Mouse (Mus musculus): ENCODE data around the gene Sult2a7. TPM values are rescaled to one million over a fixed set of nuclear protein-coding genes. Genes with fewer than 3 reads are reported as not detected.

Sult2a7 gene
- polyA plus RNA-seq (2012; rRNA removed) (not detected in 2 replicates), polyA plus RNA-seq (2014; fragmentation: Nextera tagmentation; extraction: Ambion mirVana) (not detected in 2 replicates)

GRCm38 (mm10) chr7:14494130-14494529, at the start of gene Sult2a7:
Gene Sult2a7, minus strand, starts transcription at chr7:14494230.
- DNase-seq (ENCODE audit: low spot score): no peak
- no peak within 1 kb of the TSS for H3K4me2 ChIP-seq (replicated peaks; ENCODE audit: low read depth, low read length, severe bottlenecking)
- no peak for TF ChIP-seq POLR2A (IDR thresholded peaks at IDR 0.05; ENCODE audit: borderline replicate concordance, extremely low read depth, insufficient read depth, insufficient read length)
- H3K9me3 ChIP-seq (ENCODE audit: control insufficient read depth, low read length): no peaks in the 10 kb centered on the region
- H3K4me3 ChIP-seq (replicated peaks; ENCODE audit: low read length): no peak within 1 kb of the TSS
- no peaks in the 10 kb centered on the region for H3K4me1 ChIP-seq (ENCODE audit: control insufficient read depth, insufficient read depth, low read length)
- H3K27ac ChIP-seq (replicated peaks; ENCODE audit: low read depth, low read length): no peak within 1 kb of the TSS
- 86% methylated on average over 4 of the region's 4 CpGs for WGBS
- no peaks in the 10 kb centered on the region for H3K36me3 ChIP-seq (ENCODE audit: control insufficient read depth, insufficient read depth, low read length)
- no peak for ATAC-seq (ENCODE audit: low FRiP score, low read depth)
- no peak within 1 kb of the TSS for H3K9ac ChIP-seq (ENCODE audit: low read depth, low read length, severe bottlenecking)
- no peaks in the 10 kb centered on the region for H3K27me3 ChIP-seq (ENCODE audit: control insufficient read depth, insufficient read depth, low read length)

GRCm38 (mm10) chr7:14525280-14525679, 31.2 kb upstream of the Sult2a7 start:
- DNase-seq (ENCODE audit: low spot score) (no peak), ATAC-seq (ENCODE audit: low FRiP score, low read depth) (no peak)
- no peaks in the 10 kb centered on the region for H3K36me3 ChIP-seq (ENCODE audit: control insufficient read depth, insufficient read depth, low read length)
- peaks cover 8% of the 10 kb centered on the region; the same call in 1 of the 2 replicates for H3K9me3 ChIP-seq (ENCODE audit: control insufficient read depth, low read length)
- H3K4me3 ChIP-seq (replicated peaks; ENCODE audit: low read length): no peak overlapping the region
- no peak overlapping the region for H3K9ac ChIP-seq (ENCODE audit: low read depth, low read length, severe bottlenecking)
- TF ChIP-seq POLR2A (IDR thresholded peaks at IDR 0.05; ENCODE audit: borderline replicate concordance, extremely low read depth, insufficient read depth, insufficient read length): no peak
- H3K27me3 ChIP-seq (ENCODE audit: control insufficient read depth, insufficient read depth, low read length): no peaks in the 10 kb centered on the region
- no peaks in the 10 kb centered on the region for H3K4me1 ChIP-seq (ENCODE audit: control insufficient read depth, insufficient read depth, low read length)
- WGBS: 58% methylated on average over 1 of the region's 1 CpGs
- no peak overlapping the region for H3K4me2 ChIP-seq (replicated peaks; ENCODE audit: low read depth, low read length, severe bottlenecking)
- H3K27ac ChIP-seq (replicated peaks; ENCODE audit: low read depth, low read length): no peak overlapping the region

- Histone ChIP-seq H3K9me3 (ENCODE audit: control insufficient read depth, low read length) (peaks cover 8% of the 10 kb centered on the region; the same call in 1 of the 2 replicates), H3K9ac (ENCODE audit: low read depth, low read length, severe bottlenecking) (no peak overlapping the region), H3K4me2 (replicated peaks; ENCODE audit: low read depth, low read length, severe bottlenecking) (no peak overlapping the region), H3K36me3 (ENCODE audit: control insufficient read depth, insufficient read depth, low read length) (no peaks in the 10 kb centered on the region), H3K4me3 (replicated peaks; ENCODE audit: low read length) (no peak overlapping the region), H3K4me1 (ENCODE audit: control insufficient read depth, insufficient read depth, low read length) (no peaks in the 10 kb centered on the region), H3K27me3 (ENCODE audit: control insufficient read depth, insufficient read depth, low read length) (no peaks in the 10 kb centered on the region), H3K27ac (replicated peaks; ENCODE audit: low read depth, low read length) (no peak overlapping the region)
- 83% methylated on average over 1 of the region's 1 CpGs for WGBS
- no peak for TF ChIP-seq POLR2A (IDR thresholded peaks at IDR 0.05; ENCODE audit: borderline replicate concordance, extremely low read depth, insufficient read depth, insufficient read length)
- DNase-seq (ENCODE audit: low spot score) (no peak), ATAC-seq (ENCODE audit: low FRiP score, low read depth) (no peak)
Observed at GRCm38 (mm10) chr7:14522636-14523035, 28.6 kb upstream of the Sult2a7 start.

GRCm38 (mm10) chr7:14518301-14518700, 24.3 kb upstream of the Sult2a7 start:
- no peak overlapping the region for H3K4me3 ChIP-seq (replicated peaks; ENCODE audit: low read length)
- DNase-seq (ENCODE audit: low spot score): no peak
- 81% methylated on average over 3 of the region's 3 CpGs for WGBS
- H3K9me3 ChIP-seq (ENCODE audit: control insufficient read depth, low read length): peaks cover 9% of the 10 kb centered on the region; the same call in 1 of the 2 replicates
- TF ChIP-seq POLR2A (IDR thresholded peaks at IDR 0.05; ENCODE audit: borderline replicate concordance, extremely low read depth, insufficient read depth, insufficient read length): no peak
- H3K4me1 ChIP-seq (ENCODE audit: control insufficient read depth, insufficient read depth, low read length): no peaks in the 10 kb centered on the region
- H3K27me3 ChIP-seq (ENCODE audit: control insufficient read depth, insufficient read depth, low read length): no peaks in the 10 kb centered on the region
- H3K36me3 ChIP-seq (ENCODE audit: control insufficient read depth, insufficient read depth, low read length): no peaks in the 10 kb centered on the region
- H3K9ac ChIP-seq (ENCODE audit: low read depth, low read length, severe bottlenecking): no peak overlapping the region
- ATAC-seq (ENCODE audit: low FRiP score, low read depth): no peak
- H3K4me2 ChIP-seq (replicated peaks; ENCODE audit: low read depth, low read length, severe bottlenecking): no peak overlapping the region
- H3K27ac ChIP-seq (replicated peaks; ENCODE audit: low read depth, low read length): no peak overlapping the region

GRCm38 (mm10) chr7:14492886-14493285, 1.1 kb downstream of the Sult2a7 start:
- Histone ChIP-seq H3K27ac (replicated peaks; ENCODE audit: low read depth, low read length) (no peak overlapping the region), H3K4me2 (replicated peaks; ENCODE audit: low read depth, low read length, severe bottlenecking) (no peak overlapping the region), H3K4me1 (ENCODE audit: control insufficient read depth, insufficient read depth, low read length) (no peaks in the 10 kb centered on the region), H3K9me3 (ENCODE audit: control insufficient read depth, low read length) (no peaks in the 10 kb centered on the region), H3K36me3 (ENCODE audit: control insufficient read depth, insufficient read depth, low read length) (no peaks in the 10 kb centered on the region), H3K9ac (ENCODE audit: low read depth, low read length, severe bottlenecking) (no peak overlapping the region), H3K27me3 (ENCODE audit: control insufficient read depth, insufficient read depth, low read length) (no peaks in the 10 kb centered on the region), H3K4me3 (replicated peaks; ENCODE audit: low read length) (no peak overlapping the region)
- 65% methylated on average over 3 of the region's 3 CpGs for WGBS
- DNase-seq (ENCODE audit: low spot score) (no peak), ATAC-seq (ENCODE audit: low FRiP score, low read depth) (no peak)
- no peak for TF ChIP-seq POLR2A (IDR thresholded peaks at IDR 0.05; ENCODE audit: borderline replicate concordance, extremely low read depth, insufficient read depth, insufficient read length)

- Histone ChIP-seq H3K9me3 (ENCODE audit: control insufficient read depth, low read length) (0 out of 2 replicates have a peak, but pooled peaks cover 3% of the 10 kb centered on the region), H3K36me3 (ENCODE audit: control insufficient read depth, insufficient read depth, low read length) (no peaks in the 10 kb centered on the region), H3K4me1 (ENCODE audit: control insufficient read depth, insufficient read depth, low read length) (no peaks in the 10 kb centered on the region), H3K4me3 (replicated peaks; ENCODE audit: low read length) (no peak within 1 kb of the TSS), H3K9ac (ENCODE audit: low read depth, low read length, severe bottlenecking) (no peak within 1 kb of the TSS), H3K27ac (replicated peaks; ENCODE audit: low read depth, low read length) (no peak within 1 kb of the TSS), H3K27me3 (ENCODE audit: control insufficient read depth, insufficient read depth, low read length) (no peaks in the 10 kb centered on the region), H3K4me2 (replicated peaks; ENCODE audit: low read depth, low read length, severe bottlenecking) (no peak within 1 kb of the TSS)
- ATAC-seq (ENCODE audit: low FRiP score, low read depth) (no peak), DNase-seq (ENCODE audit: low spot score) (no peak)
- 68% methylated on average over 3 of the region's 3 CpGs for WGBS
- TF ChIP-seq POLR2A (IDR thresholded peaks at IDR 0.05; ENCODE audit: borderline replicate concordance, extremely low read depth, insufficient read depth, insufficient read length): no peak
Observed at GRCm38 (mm10) chr7:14446534-14446933, 47.5 kb downstream of the Sult2a7 start, which contains the start of gene Sult2a8. Gene Sult2a8, minus strand, starts transcription at chr7:14446769.

All from limb, embryonic 14.5 days (tissue).